Mouse (Mus musculus): ENCODE data around the gene Tmsb10.

- TF ChIP-seq CHD2 (IDR thresholded peaks at IDR 0.05; ENCODE audit: low read depth, low read length) (no peak), ZC3H11A (IDR thresholded peaks at IDR 0.05; ENCODE audit: borderline replicate concordance, low read depth, low read length) (no peak), HCFC1 (IDR thresholded peaks at IDR 0.05; ENCODE audit: borderline replicate concordance, insufficient read depth, low read length) (no peak)
Measured at GRCm38 (mm10) chr6:72989028-72989736, 30.6 kb upstream of the Tmsb10 start.
